Mouse (Mus musculus): Measurements from ENCODE around the gene Gm3336.
A peak's percentile ranks its signal among the peaks of the same experiment; 100 is the strongest.

The Gm3336 gene

GRCm38 (mm10) chr8:70719796-70720270 is 1.5 kb downstream of the Gm3336 start:
- peak; percentile 95 for DNase-seq

GRCm38 (mm10) chr8:70720739-70721138 is 2.4 kb downstream of the Gm3336 start:
- peak; percentile 96 for DNase-seq

- peak; percentile 93 for DNase-seq
These were observed 3.3 kb downstream of the Gm3336 start for GRCm38 (mm10) chr8:70721601-70722000.

- DNase-seq, result peak; percentile 89
These were observed 5.3 kb downstream of the Gm3336 start, which contains the start of gene Pde4c for GRCm38 (mm10) chr8:70723486-70724210. TSS of gene Pde4c (plus strand) at chr8:70723720.

GRCm38 (mm10) chr8:70724216-70724615 is 5.9 kb downstream of the Gm3336 start:
- peak; percentile 76 for DNase-seq

GRCm38 (mm10) chr8:70725792-70726447 is 7.6 kb downstream of the Gm3336 start:
- peak; percentile 88 for DNase-seq

GRCm38 (mm10) chr8:70726721-70727120 is 8.4 kb downstream of the Gm3336 start:
- peak; percentile 90 for DNase-seq

GRCm38 (mm10) chr8:70729808-70730475 is 11.6 kb downstream of the Gm3336 start:
- DNase-seq, result peak; percentile 88

GRCm38 (mm10) chr8:70730956-70731355 is 12.6 kb downstream of the Gm3336 start:
- peak; percentile 89 for DNase-seq

GRCm38 (mm10) chr8:70737705-70738104 is 19.4 kb downstream of the Gm3336 start:
- no peak for DNase-seq

GRCm38 (mm10) chr8:70738211-70738610 is 19.9 kb downstream of the Gm3336 start:
- DNase-seq, result no peak

GRCm38 (mm10) chr8:70741661-70742060 is 23.3 kb downstream of the Gm3336 start:
- peak; percentile 96 for DNase-seq

- peak; percentile 95 for DNase-seq
These were observed 23.8 kb downstream of the Gm3336 start for GRCm38 (mm10) chr8:70742176-70742575.

GRCm38 (mm10) chr8:70742981-70743655 is 24.8 kb downstream of the Gm3336 start:
- peak; percentile 98 for DNase-seq

- peak; percentile 99 for DNase-seq
These were observed 25.6 kb downstream of the Gm3336 start for GRCm38 (mm10) chr8:70743656-70744590.

- DNase-seq, result peak; percentile 95
These were observed 26.5 kb downstream of the Gm3336 start for GRCm38 (mm10) chr8:70744806-70745205.

- peak; percentile 91 for DNase-seq
These were observed 27.4 kb downstream of the Gm3336 start for GRCm38 (mm10) chr8:70745691-70746220.

GRCm38 (mm10) chr8:70746676-70747075 is 28.3 kb downstream of the Gm3336 start:
- peak; percentile 92 for DNase-seq

- peak; percentile 93 for DNase-seq
These were observed 29.0 kb downstream of the Gm3336 start for GRCm38 (mm10) chr8:70747211-70747890.

- peak; percentile 94 for DNase-seq
These were observed 30.1 kb downstream of the Gm3336 start for GRCm38 (mm10) chr8:70748246-70749096.
